Mouse (Mus musculus) liver, adult (tissue): ENCODE results near the gene Agps.

Experiments used
- GATA4 ChIP-seq: IDR thresholded peaks from 2 replicates; pipeline ENCODE4 v1.6.1; 2014; ENCODE audit warnings: mild to moderate bottlenecking, low read length; ENCODE audit not compliant: insufficient replicate concordance

Gene Agps

GRCm38 (mm10) chr2:75831881-75832633 lies at the start of gene Agps:
Gene Agps (plus strand): TSS chr2:75832177.
- no peak for TF ChIP-seq GATA4

- TF ChIP-seq GATA4 = no peak
These were observed 45.9 kb upstream of the Agps start for GRCm38 (mm10) chr2:75786075-75786474.

- no peak for TF ChIP-seq GATA4
These were observed 43.5 kb upstream of the Agps start for GRCm38 (mm10) chr2:75788511-75788910.

GRCm38 (mm10) chr2:75789959-75790523 lies 41.9 kb upstream of the Agps start:
- TF ChIP-seq GATA4 = no peak

GRCm38 (mm10) chr2:75791561-75792308 lies 40.2 kb upstream of the Agps start:
- no peak for TF ChIP-seq GATA4

- no peak for TF ChIP-seq GATA4
These were observed 39.4 kb upstream of the Agps start for GRCm38 (mm10) chr2:75792377-75793203.

GRCm38 (mm10) chr2:75796181-75796580 lies 35.8 kb upstream of the Agps start:
- no peak for TF ChIP-seq GATA4

- TF ChIP-seq GATA4 = no peak
These were observed 33.5 kb upstream of the Agps start for GRCm38 (mm10) chr2:75798434-75798970.

GRCm38 (mm10) chr2:75805767-75806166 lies 26.2 kb upstream of the Agps start:
- TF ChIP-seq GATA4 = no peak

- TF ChIP-seq GATA4 = no peak
These were observed 25.1 kb upstream of the Agps start for GRCm38 (mm10) chr2:75806891-75807290.

GRCm38 (mm10) chr2:75807460-75807859 lies 24.5 kb upstream of the Agps start:
- no peak for TF ChIP-seq GATA4

- no peak for TF ChIP-seq GATA4
These were observed 17.1 kb upstream of the Agps start for GRCm38 (mm10) chr2:75814880-75815279.

- no peak for TF ChIP-seq GATA4
These were observed 16.5 kb upstream of the Agps start for GRCm38 (mm10) chr2:75815521-75815920.

GRCm38 (mm10) chr2:75816673-75817072 lies 15.3 kb upstream of the Agps start:
- TF ChIP-seq GATA4 = no peak

GRCm38 (mm10) chr2:75818719-75819118 lies 13.3 kb upstream of the Agps start:
- no peak for TF ChIP-seq GATA4

GRCm38 (mm10) chr2:75819796-75820195 lies 12.2 kb upstream of the Agps start:
- TF ChIP-seq GATA4 = no peak
